Mouse (Mus musculus): ENCODE data around the gene Rap1gap.

Gene Rap1gap

GRCm38 (mm10) chr4:137680721-137681120, 16.2 kb downstream of the Rap1gap start:
- in situ Hi-C loops (cut with MboI; ENCODE audit: low pct_unique_long_range_greater_than_20kb in 1 of 2, low sequenced_read_pairs in 2 of 2, unreplicated experiment in 1 of 2): loop anchor here in 1 of 2 experiments (25.0 kb wide), 1 partner anchor 432 kb away; no protein-coding TSS in a partner anchor

DNA sequence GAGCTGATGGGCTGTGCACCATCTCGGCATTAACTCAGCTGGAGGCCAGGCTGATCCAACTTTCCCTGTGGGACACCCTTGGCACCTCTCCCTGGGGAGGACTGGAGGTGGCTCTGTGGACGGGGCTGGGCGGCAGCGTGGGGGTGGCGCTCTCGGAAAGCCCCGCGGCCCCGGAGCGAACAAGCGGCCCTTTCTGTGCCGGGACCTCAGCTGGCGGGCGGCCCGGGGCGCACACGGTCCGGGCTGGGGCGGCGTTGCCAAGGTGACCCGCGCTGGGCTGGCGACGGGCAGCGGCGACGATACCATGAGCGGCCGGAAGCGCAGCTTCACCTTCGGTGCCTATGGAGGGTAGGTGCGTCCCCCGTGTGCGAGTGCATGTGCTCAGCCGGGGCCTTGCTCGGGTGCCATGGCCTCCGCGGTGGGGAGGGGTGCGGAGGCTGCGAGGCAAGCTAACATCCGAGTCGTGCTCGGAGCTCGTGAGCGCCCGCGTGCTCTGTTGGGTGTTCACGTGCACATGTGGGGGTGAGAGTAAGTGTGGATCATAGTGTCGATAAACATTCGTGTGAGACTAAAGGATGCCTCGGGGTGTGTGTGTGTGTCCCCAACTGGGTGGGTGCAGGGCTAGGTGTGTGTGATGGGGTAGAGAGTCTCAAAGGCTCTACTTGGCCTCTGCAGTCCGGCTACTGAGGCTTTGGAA, 17.0 kb downstream of the Rap1gap start:
- in situ Hi-C loops (cut with MboI; ENCODE audit: low pct_unique_long_range_greater_than_20kb in 1 of 2, low sequenced_read_pairs in 2 of 2, unreplicated experiment in 1 of 2): loop anchor here in 1 of 2 experiments (25.0 kb wide), 1 partner anchor 431 kb away; no protein-coding TSS in a partner anchor

GRCm38 (mm10) chr4:137682961-137683453, 18.5 kb downstream of the Rap1gap start:
- in situ Hi-C loops (cut with MboI; ENCODE audit: low pct_unique_long_range_greater_than_20kb in 1 of 2, low sequenced_read_pairs in 2 of 2, unreplicated experiment in 1 of 2): loop anchor here in 1 of 2 experiments (25.0 kb wide), 1 partner anchor 429 kb away; no protein-coding TSS in a partner anchor

DNA sequence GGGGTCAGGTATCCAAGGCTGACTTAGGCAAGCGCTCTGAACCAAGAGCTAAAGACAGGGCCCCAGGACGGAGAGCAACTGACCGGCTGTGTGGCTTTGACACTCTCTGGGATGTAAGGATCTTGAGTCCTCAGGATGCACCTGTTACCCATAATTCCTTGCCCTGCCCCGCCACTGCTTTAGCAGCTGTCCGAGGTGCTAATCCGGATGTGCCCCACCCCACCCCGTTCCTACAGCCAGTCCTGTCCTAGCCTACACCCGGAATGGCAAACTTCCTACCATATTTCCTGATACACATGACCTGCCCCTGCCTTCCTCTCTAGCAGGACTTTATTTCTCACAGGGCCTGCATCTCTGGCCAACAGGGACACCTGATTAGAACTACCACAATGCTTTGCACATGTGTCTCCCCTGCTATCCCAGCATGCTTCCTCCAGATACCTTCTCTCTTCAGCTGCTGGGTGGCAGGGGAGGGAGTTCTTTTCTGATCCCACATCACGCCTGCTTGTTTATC, 20.4 kb downstream of the Rap1gap start:
- in situ Hi-C loops (cut with MboI; ENCODE audit: low pct_unique_long_range_greater_than_20kb in 1 of 2, low sequenced_read_pairs in 2 of 2, unreplicated experiment in 1 of 2): loop anchor here in 1 of 2 experiments (25.0 kb wide), 1 partner anchor 427 kb away; no protein-coding TSS in a partner anchor

DNA sequence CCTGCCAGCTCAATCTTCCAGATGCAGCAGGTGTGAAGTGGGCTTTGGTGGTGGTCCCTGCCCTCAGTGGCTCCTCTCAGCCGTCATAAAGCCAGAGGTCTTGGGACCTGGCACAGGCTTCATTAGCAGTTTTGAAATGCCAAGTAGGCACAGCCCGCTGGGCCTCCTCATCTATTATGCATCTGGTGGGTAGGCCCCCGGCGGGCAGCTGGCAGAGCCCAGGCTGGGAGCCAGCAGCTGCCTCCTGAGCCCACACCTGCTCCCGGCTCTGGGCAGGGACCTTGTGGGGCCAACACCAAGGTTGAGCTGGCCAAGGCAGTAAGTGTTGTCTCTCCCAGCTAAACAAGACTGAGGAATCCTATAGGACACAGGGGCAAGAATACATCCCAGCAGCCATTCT, 21.8 kb downstream of the Rap1gap start:
- in situ Hi-C loops (cut with MboI; ENCODE audit: low pct_unique_long_range_greater_than_20kb in 1 of 2, low sequenced_read_pairs in 2 of 2, unreplicated experiment in 1 of 2): loop anchor here in 1 of 2 experiments (25.0 kb wide), 1 partner anchor 426 kb away; no protein-coding TSS in a partner anchor

DNA sequence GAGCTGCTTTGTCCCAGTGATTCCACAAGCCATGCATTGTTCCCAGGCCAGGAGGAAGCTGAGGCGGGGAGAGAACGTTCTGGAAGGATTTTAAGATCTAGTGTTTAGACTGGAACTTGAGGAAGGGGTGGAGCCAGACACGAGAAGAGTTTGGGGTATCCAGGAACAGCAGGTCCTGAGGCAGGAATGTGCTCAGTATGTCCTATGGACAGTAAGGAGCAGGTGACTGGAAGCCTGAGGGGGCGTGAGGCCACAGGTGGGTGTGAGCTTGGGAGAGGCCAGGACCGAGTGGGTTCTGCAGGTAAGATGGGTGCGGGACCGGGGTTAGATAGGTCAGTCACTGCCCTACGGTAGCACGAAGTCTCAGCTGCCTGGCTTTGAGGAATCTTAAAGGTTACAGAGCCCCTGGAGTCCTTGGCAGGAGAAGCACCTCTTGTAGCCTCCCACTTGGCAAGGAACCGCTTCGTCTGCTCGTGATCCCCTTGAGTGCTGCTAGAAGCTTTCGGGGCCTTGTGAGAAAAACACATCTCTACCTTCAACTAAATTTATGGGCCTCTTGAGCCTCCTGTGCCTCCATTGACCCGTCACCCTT, 22.8 kb downstream of the Rap1gap start:
- in situ Hi-C loops (cut with MboI; ENCODE audit: low pct_unique_long_range_greater_than_20kb in 1 of 2, low sequenced_read_pairs in 2 of 2, unreplicated experiment in 1 of 2): loop anchor here in 1 of 2 experiments (25.0 kb wide), 1 partner anchor 425 kb away; no protein-coding TSS in a partner anchor

- in situ Hi-C loops (cut with MboI; ENCODE audit: low pct_unique_long_range_greater_than_20kb in 1 of 2, low sequenced_read_pairs in 2 of 2, unreplicated experiment in 1 of 2): loop anchor here in 1 of 2 experiments (25.0 kb wide), 1 partner anchor 420 kb away; no protein-coding TSS in a partner anchor
Observed at GRCm38 (mm10) chr4:137692107-137692902, 27.8 kb downstream of the Rap1gap start.

- in situ Hi-C loops (cut with MboI; ENCODE audit: low pct_unique_long_range_greater_than_20kb in 1 of 2, low sequenced_read_pairs in 2 of 2, unreplicated experiment in 1 of 2): loop anchor here in 1 of 2 experiments (25.0 kb wide), 1 partner anchor 417 kb away; no protein-coding TSS in a partner anchor
Observed at GRCm38 (mm10) chr4:137695300-137695699, 30.8 kb downstream of the Rap1gap start.

DNA sequence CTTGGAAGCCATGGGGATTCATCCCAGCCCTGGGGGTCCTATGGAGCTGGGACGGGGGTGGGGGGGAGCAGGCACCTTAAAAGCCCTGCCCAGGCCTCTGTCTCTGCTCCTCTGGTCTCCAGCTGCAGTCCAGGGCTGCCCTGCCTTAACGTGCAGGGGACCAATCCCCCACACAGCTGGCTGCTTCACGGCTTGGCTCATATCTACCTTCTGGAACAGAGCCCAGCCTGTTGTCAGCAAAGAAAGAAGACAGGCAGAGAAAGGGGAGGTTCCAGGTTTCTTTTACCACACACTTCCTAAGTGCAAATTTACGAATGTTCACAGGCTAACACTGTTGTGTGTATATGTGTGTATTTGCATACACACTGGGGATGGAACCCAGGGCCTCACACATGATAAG, 31.4 kb downstream of the Rap1gap start:
- in situ Hi-C loops (cut with MboI; ENCODE audit: low pct_unique_long_range_greater_than_20kb in 1 of 2, low sequenced_read_pairs in 2 of 2, unreplicated experiment in 1 of 2): loop anchor here in 1 of 2 experiments (25.0 kb wide), 1 partner anchor 416 kb away; no protein-coding TSS in a partner anchor

DNA sequence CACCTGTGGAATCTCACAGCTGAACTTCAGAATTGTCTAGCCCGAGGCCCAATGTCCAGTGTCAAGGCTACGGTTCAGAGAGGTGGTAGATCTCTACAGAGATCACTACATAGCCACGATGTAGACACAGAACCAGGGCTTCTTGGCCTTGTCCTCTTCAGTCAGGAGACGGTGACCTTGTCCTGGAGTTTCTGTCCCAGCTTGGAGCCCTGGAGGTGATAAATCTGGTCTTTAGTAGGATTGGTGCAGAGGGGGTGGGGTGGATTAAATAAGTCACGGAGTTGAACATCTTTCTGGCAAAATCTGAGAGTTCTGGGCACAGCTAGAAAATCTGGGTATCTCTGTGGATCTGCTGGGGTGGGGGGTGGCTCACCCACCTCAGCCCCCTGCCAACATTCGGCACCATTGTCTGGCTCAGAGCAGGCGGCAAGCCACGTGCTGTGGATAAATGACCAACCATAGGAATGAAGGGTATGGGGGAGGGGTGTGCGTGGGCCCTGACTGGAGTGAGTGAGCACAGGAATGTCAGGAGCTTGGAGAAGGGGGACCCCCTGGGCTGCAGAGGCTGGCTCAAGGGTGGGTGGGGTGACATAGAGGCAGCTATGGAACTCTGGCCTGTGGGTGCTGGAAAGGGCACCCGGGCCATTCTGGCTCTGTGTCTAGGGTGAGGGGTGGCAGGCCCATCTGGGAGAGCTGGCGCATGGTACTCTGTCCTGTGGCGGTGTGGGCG, 32.8 kb downstream of the Rap1gap start:
- in situ Hi-C loops (cut with MboI; ENCODE audit: low pct_unique_long_range_greater_than_20kb in 1 of 2, low sequenced_read_pairs in 2 of 2, unreplicated experiment in 1 of 2): loop anchor here in 1 of 2 experiments (25.0 kb wide), 1 partner anchor 415 kb away; no protein-coding TSS in a partner anchor

DNA sequence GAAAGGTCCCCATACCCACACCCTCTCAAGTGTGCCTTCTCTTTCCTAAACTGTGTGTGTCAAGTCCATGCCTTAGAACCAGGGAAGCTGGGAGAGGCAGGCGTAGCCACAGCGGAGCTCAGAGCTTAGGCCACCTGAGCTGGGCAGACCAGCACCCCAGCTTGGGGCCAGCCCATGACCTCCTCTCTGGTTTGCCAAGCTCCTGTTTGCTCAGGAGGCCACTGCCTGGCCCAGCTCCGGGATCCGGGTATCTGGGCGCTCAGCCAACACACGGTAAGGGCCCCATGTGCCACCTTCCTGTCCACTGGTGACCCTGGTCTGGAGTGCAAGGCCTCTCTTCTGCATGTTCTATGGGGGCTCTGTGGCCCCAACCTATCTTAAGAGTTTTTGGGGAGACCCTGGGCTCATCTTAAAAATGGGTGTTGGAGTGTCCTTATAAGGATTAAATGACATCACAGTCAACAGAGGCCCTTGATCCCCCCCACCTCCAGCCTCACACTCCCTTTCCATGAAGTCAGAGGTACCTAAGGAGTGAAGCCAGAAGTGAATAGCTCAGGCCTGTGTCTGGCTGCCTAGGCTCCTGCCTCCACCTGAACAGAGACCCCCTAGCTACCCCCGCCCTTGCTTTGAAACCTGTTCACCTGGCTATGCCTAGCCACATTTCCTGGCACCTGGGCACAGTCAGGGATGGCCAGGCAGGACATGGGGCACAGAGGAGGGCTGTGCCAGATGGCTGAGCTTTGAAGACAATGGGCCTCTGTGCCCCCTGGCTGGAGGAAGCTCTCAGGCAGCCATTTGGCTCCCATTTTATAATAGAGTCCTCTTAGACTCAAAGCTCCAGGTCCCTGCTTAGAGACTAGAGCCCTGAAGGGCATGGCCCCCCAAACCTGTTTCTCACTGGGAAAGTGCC, 33.8 kb downstream of the Rap1gap start:
- in situ Hi-C loops (cut with MboI; ENCODE audit: low pct_unique_long_range_greater_than_20kb in 1 of 2, low sequenced_read_pairs in 2 of 2, unreplicated experiment in 1 of 2): loop anchor here in 1 of 2 experiments (25.0 kb wide), 1 partner anchor 414 kb away; no protein-coding TSS in a partner anchor

GRCm38 (mm10) chr4:137699264-137700211, 35.0 kb downstream of the Rap1gap start:
- in situ Hi-C loops (cut with MboI; ENCODE audit: low pct_unique_long_range_greater_than_20kb in 1 of 2, low sequenced_read_pairs in 2 of 2, unreplicated experiment in 1 of 2): loop anchor here in 1 of 2 experiments (25.0 kb wide), 2 partner anchors 238 to 413 kb away; no protein-coding TSS in a partner anchor

DNA sequence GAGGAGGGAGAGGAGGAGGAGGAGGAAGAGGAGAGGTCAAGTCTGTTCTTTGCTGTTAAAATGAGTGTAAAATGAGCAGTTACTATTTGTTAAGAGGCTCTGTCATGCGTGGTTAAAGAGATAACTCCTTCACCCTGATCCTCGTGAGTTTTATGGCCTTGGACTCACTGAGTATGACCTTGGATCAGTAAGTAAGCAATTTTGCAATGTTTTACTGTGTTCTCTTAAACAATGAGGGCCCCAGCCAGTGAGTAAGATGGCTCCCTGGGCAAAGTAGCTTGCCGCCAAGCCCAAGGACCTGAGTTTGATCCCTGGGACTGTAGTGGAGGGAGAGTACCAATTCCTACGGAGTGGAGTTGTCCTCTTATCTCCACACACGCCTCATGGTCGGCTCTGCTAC, 36.4 kb downstream of the Rap1gap start:
- in situ Hi-C loops (cut with MboI; ENCODE audit: low pct_unique_long_range_greater_than_20kb in 1 of 2, low sequenced_read_pairs in 2 of 2, unreplicated experiment in 1 of 2): loop anchor here in 1 of 2 experiments (25.0 kb wide), 1 partner anchor 236 kb away; no protein-coding TSS in a partner anchor

DNA sequence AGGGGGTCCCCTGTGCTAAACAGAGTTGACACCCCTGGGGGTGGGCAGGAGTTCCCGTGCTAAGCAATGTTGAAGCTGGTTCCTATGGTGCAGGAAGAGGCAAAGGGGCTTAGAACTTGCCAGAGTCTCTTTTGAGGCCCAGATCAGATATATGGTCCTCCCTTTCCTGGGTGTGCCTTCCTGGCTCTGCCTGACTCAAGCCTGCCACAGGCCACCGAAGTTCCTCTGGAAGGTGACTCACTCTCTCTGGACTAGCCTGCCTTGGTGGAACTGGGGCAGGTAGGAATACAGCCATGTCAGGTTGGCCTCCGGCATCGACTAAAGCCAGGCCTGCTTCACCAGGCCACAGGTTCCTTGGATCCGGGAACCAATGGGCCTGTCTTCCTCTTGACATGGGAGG, 38.6 kb downstream of the Rap1gap start:
- in situ Hi-C loops (cut with MboI; ENCODE audit: low pct_unique_long_range_greater_than_20kb in 1 of 2, low sequenced_read_pairs in 2 of 2, unreplicated experiment in 1 of 2): loop anchor here in 1 of 2 experiments (25.0 kb wide), 1 partner anchor 234 kb away; no protein-coding TSS in a partner anchor

DNA sequence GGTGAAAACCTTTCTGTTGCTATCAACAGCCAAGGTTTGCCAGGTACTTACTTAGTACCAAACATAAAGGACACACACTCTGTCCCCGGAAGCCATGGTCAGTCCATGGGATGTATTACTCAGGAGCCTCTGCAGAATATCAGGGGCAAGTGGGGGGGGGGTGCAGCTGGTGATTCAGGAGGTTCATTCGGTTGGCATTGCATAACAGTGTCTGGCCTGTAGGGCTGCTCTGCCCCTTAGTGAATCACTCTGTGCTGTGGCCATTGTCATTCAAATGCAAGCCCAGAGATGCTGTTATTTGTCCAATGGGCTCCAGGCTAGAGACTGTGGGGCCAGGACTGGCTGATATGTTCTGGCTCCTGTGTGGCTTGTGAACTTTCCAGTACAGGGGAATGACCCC, 40.0 kb downstream of the Rap1gap start:
- in situ Hi-C loops (cut with MboI; ENCODE audit: low pct_unique_long_range_greater_than_20kb in 1 of 2, low sequenced_read_pairs in 2 of 2, unreplicated experiment in 1 of 2): loop anchor here in 1 of 2 experiments (25.0 kb wide), 1 partner anchor 233 kb away; no protein-coding TSS in a partner anchor

Data from mouse embryonic stem cell (cell line).